Mouse (Mus musculus): Measurements from ENCODE around the gene Capn13.
"Not testable (repeated sequence)": the region's sequence is repeated elsewhere in the genome, so short reads cannot be mapped to it uniquely, and the experiment has no call there.

Gene Capn13

GRCm38 (mm10) chr17:73303217-73303616 is 97.4 kb downstream of the Capn13 start:
- peaks cover 27% of the 10 kb centered on the region for H3K27me3 ChIP-seq (ENCODE audit: insufficient read depth, low read length)
- no peak overlapping the region for H3K4me3 ChIP-seq (replicated peaks; ENCODE audit: low read length)
- peak; percentile 50 for TF ChIP-seq CTCF (conservative IDR thresholded peaks at IDR 0.05; ENCODE audit: low read length)
- no peak for TF ChIP-seq POU5F1 (IDR thresholded peaks at IDR 0.05; ENCODE audit: borderline replicate concordance, low read length)
- no peaks in the 10 kb centered on the region for H3K9me3 ChIP-seq (ENCODE audit: low read length)
- H3K4me1 ChIP-seq (replicated peaks; ENCODE audit: low read depth, low read length) = peaks cover 8% of the 10 kb centered on the region; the same call in 1 of the 2 replicates
- no peaks in the 10 kb centered on the region for H3K36me3 ChIP-seq (ENCODE audit: insufficient read depth, low read length)

DNA sequence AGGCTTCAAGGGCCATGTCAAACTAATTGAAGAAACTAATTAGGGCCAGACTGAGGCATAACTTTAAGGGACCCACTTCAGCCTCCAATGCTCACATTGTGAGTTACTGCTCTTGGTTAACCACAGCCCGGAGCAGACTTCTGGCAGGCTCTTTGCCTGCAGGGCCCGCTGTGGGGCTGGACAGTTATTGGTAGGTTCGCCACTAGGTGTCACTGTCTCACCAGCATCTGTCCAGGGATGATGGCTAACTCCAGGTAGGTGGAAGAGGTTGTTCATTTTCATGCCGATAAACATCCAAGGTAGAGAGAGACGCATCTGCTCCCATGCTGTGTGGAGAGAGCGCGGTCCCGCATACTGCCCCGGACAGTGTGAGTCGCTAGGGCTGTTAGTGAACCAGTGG is 98.6 kb downstream of the Capn13 start:
- TF ChIP-seq CTCF (conservative IDR thresholded peaks at IDR 0.05; ENCODE audit: low read length) = peak; percentile 65
- TF ChIP-seq NANOG (IDR thresholded peaks at IDR 0.05; ENCODE audit: borderline replicate concordance, low read length) = no peak
- no peaks in the 10 kb centered on the region for H3K9me3 ChIP-seq (ENCODE audit: low read length)

GRCm38 (mm10) chr17:73301258-73302050 is 99.2 kb downstream of the Capn13 start:
- no peak for TF ChIP-seq POU5F1 (IDR thresholded peaks at IDR 0.05; ENCODE audit: borderline replicate concordance, low read length)
- TF ChIP-seq CTCF (conservative IDR thresholded peaks at IDR 0.05; ENCODE audit: low read length) = peak; percentile 94
- peaks cover 28% of the 10 kb centered on the region for H3K27me3 ChIP-seq (ENCODE audit: insufficient read depth, low read length)
- H3K4me1 ChIP-seq (replicated peaks; ENCODE audit: low read depth, low read length) = peaks cover 8% of the 10 kb centered on the region; the same call in 1 of the 2 replicates
- H3K4me3 ChIP-seq (replicated peaks; ENCODE audit: low read length) = no peak overlapping the region
- H3K9me3 ChIP-seq (ENCODE audit: low read length) = no peaks in the 10 kb centered on the region
- no peaks in the 10 kb centered on the region for H3K36me3 ChIP-seq (ENCODE audit: insufficient read depth, low read length)

More for the DNA sequence above, 98.6 kb downstream of the Capn13 start:
- no peaks in the 10 kb centered on the region for H3K36me3 ChIP-seq (ENCODE audit: insufficient read depth, low read length)
- H3K4me3 ChIP-seq (replicated peaks; ENCODE audit: low read length) = no peak overlapping the region
- peaks cover 8% of the 10 kb centered on the region; the same call in 1 of the 2 replicates for H3K4me1 ChIP-seq (replicated peaks; ENCODE audit: low read depth, low read length)
- H3K27me3 ChIP-seq (ENCODE audit: insufficient read depth, low read length) = peaks cover 27% of the 10 kb centered on the region

- TF ChIP-seq NANOG (IDR thresholded peaks at IDR 0.05; ENCODE audit: borderline replicate concordance, low read length) (no peak), POU5F1 (IDR thresholded peaks at IDR 0.05; ENCODE audit: borderline replicate concordance, low read length) (no peak), CTCF (conservative IDR thresholded peaks at IDR 0.05; ENCODE audit: low read length) (no peak)
- peaks cover 33% of the 10 kb centered on the region for H3K27me3 ChIP-seq (ENCODE audit: insufficient read depth, low read length)
- no peaks in the 10 kb centered on the region for H3K9me3 ChIP-seq (ENCODE audit: low read length)
- no peak overlapping the region for H3K4me3 ChIP-seq (replicated peaks; ENCODE audit: low read length)
- no peaks in the 10 kb centered on the region for H3K36me3 ChIP-seq (ENCODE audit: insufficient read depth, low read length)
- peaks cover 8% of the 10 kb centered on the region; the same call in 1 of the 2 replicates for H3K4me1 ChIP-seq (replicated peaks; ENCODE audit: low read depth, low read length)
Measured at GRCm38 (mm10) chr17:73300147-73300880, 100.4 kb downstream of the Capn13 start.

DNA sequence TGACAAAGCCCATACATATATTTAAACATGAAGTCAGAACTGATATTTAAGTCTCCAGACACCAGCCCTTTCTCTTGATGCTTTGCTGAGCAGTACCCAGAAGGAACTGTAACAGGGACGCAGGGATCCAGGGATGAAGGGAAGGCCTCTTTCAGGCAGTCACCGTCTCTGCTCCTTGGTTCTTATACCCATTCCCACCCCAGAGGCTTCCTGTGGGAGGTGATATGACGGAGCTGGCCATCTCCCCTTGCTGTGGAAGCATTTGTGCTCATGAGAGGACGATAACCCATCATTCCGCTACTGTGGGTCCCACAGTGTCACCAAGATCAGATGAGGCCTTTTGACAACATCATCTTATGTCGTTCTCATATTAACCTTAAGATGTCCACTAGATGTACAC is 101.7 kb downstream of the Capn13 start:
- no peaks in the 10 kb centered on the region for H3K9me3 ChIP-seq (ENCODE audit: low read length)
- no peak for TF ChIP-seq POU5F1 (IDR thresholded peaks at IDR 0.05; ENCODE audit: borderline replicate concordance, low read length)
- TF ChIP-seq CTCF (conservative IDR thresholded peaks at IDR 0.05; ENCODE audit: low read length) = no peak
- TF ChIP-seq NANOG (IDR thresholded peaks at IDR 0.05; ENCODE audit: borderline replicate concordance, low read length) = no peak
- H3K36me3 ChIP-seq (ENCODE audit: insufficient read depth, low read length) = no peaks in the 10 kb centered on the region
- H3K4me3 ChIP-seq (replicated peaks; ENCODE audit: low read length) = no peak overlapping the region
- H3K4me1 ChIP-seq (replicated peaks; ENCODE audit: low read depth, low read length) = peaks cover 8% of the 10 kb centered on the region; the same call in 1 of the 2 replicates
- H3K27me3 ChIP-seq (ENCODE audit: insufficient read depth, low read length) = peaks cover 25% of the 10 kb centered on the region

- Histone ChIP-seq H3K9me3 (ENCODE audit: low read length) (no peaks in the 10 kb centered on the region), H3K4me3 (replicated peaks; ENCODE audit: low read length) (no peak overlapping the region), H3K27me3 (ENCODE audit: insufficient read depth, low read length) (peaks cover 21% of the 10 kb centered on the region), H3K4me1 (replicated peaks; ENCODE audit: low read depth, low read length) (peaks cover 5% of the 10 kb centered on the region; the same call in 1 of the 2 replicates), H3K36me3 (ENCODE audit: insufficient read depth, low read length) (no peaks in the 10 kb centered on the region)
- TF ChIP-seq NANOG (IDR thresholded peaks at IDR 0.05; ENCODE audit: borderline replicate concordance, low read length) = no peak
- TF ChIP-seq CTCF (conservative IDR thresholded peaks at IDR 0.05; ENCODE audit: low read length) = no peak
- no peak for TF ChIP-seq POU5F1 (IDR thresholded peaks at IDR 0.05; ENCODE audit: borderline replicate concordance, low read length)
Measured at GRCm38 (mm10) chr17:73296855-73297254, 103.8 kb downstream of the Capn13 start.

DNA sequence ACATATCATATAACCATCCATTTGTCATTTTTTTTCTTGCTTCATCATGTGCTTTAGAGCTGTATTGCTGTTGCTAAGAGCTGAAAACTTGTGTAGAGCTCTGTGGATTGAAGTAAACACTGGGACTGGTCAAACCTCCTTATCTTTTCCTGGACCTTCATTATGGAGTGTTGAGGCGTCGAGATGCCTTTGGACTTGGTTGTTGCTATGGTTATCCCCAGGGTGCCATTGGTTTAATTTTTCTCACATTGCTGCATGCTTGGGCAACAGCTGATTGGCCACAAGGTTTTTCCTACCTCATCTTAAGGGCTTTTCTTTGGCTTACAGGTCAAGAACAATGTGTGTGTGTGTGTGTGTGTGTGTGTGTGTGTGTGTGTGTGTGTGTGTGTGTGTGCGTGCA is 107.4 kb downstream of the Capn13 start:
- H3K4me1 ChIP-seq (replicated peaks; ENCODE audit: low read depth, low read length) = no peaks in the 10 kb centered on the region
- no peaks in the 10 kb centered on the region for H3K9me3 ChIP-seq (ENCODE audit: low read length)
- H3K36me3 ChIP-seq (ENCODE audit: insufficient read depth, low read length) = no peaks in the 10 kb centered on the region
- peaks cover 12% of the 10 kb centered on the region; the same call in 1 of the 2 replicates for H3K27me3 ChIP-seq (ENCODE audit: insufficient read depth, low read length)
- TF ChIP-seq POU5F1 (IDR thresholded peaks at IDR 0.05; ENCODE audit: borderline replicate concordance, low read length) = no peak
- TF ChIP-seq NANOG (IDR thresholded peaks at IDR 0.05; ENCODE audit: borderline replicate concordance, low read length) = no peak
- no peak for TF ChIP-seq CTCF (conservative IDR thresholded peaks at IDR 0.05; ENCODE audit: low read length)
- no peak overlapping the region for H3K4me3 ChIP-seq (replicated peaks; ENCODE audit: low read length)

DNA sequence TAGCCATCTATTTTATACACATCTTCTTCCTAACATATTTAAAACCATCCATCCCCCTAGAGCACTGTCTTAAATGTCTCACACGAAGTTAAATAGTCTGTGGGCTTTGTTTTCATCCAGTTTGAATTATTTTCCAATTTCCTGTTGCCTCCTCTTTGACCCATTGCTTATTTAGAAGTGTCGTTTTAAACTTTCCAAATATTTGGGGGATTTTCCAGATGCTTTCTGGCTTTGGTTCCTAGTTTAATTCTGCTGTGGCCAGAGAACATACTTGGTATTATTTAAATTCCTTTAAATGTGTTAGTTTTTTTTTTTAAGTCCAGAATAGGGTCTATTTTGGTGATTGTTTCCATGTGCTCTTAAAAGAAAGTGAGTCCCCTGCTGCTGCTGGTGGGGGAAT is 116.4 kb downstream of the Capn13 start:
- peaks cover 4% of the 10 kb centered on the region; the same call in 1 of the 2 replicates for H3K27me3 ChIP-seq (ENCODE audit: insufficient read depth, low read length)
- no peaks in the 10 kb centered on the region for H3K4me1 ChIP-seq (replicated peaks; ENCODE audit: low read depth, low read length)
- TF ChIP-seq POU5F1 (IDR thresholded peaks at IDR 0.05; ENCODE audit: borderline replicate concordance, low read length) (no peak), NANOG (IDR thresholded peaks at IDR 0.05; ENCODE audit: borderline replicate concordance, low read length) (no peak), CTCF (conservative IDR thresholded peaks at IDR 0.05; ENCODE audit: low read length) (no peak)
- H3K9me3 ChIP-seq (ENCODE audit: low read length) = no peaks in the 10 kb centered on the region
- H3K4me3 ChIP-seq (replicated peaks; ENCODE audit: low read length) = no peak overlapping the region
- H3K36me3 ChIP-seq (ENCODE audit: insufficient read depth, low read length) = no peaks in the 10 kb centered on the region

DNA sequence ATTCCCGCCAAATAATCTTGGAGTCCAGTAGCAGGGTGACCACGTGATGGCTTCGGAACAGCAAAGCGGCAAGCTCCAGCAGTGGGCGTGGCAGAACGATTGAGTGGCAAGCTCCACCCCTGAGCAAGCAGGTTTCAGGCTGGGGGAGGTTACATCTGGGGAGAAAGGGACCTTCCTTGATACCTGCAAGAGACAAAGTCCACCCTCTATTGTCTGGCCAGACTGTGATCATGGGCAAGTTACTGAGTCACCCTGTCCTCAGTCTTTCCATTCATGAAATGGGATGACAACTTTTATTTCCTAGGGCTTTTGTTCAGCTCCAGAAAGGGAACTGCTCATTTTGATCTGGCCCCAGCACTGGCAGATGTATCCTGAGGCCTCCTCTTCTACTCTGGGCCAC is 118.0 kb downstream of the Capn13 start:
- H3K36me3 ChIP-seq (ENCODE audit: insufficient read depth, low read length); H3K27me3 ChIP-seq (ENCODE audit: insufficient read depth, low read length): not testable (repeated sequence)

More for the DNA sequence above, 118.0 kb downstream of the Capn13 start:
- not testable (repeated sequence) for H3K9me3 ChIP-seq (ENCODE audit: low read length); H3K4me3 ChIP-seq (replicated peaks; ENCODE audit: low read length); H3K4me1 ChIP-seq (replicated peaks; ENCODE audit: low read depth, low read length)

Measured in E14TG2a.4 (cell line).